11 mouse cellular contexts compared by ENCODE assay signal in genomic region chr6:135376248-135376647, GRCm38 (mm10).
"Had no signal": no experiment of that assay in that cellular context is flagged by ENCODE, and none has a peak within 500 bp of the region (broad histone marks: within the 10 kb centered on the region; RNA-seq: fewer than 3 reads in every experiment).

No protein-coding gene starts in this region.

- DNase-seq: kidney, adult 8-10 months; left cerebral cortex, postnatal 4 days; lung, adult 18-20 months; right cerebral cortex, postnatal 4 days; spleen, adult 18-20 months; thymus, adult 18-20 months; thymus, postnatal 14 days had no signal

- H3K4me2 ChIP-seq: limb, embryonic 13.5 days; midbrain, embryonic 12.5 days had no signal

- H3K9me3 ChIP-seq: limb, embryonic 13.5 days; midbrain, embryonic 12.5 days had no signal

- H3K27ac ChIP-seq: limb, embryonic 13.5 days; liver, embryonic 14.5 days; midbrain, embryonic 12.5 days had no signal

- H3K36me3 ChIP-seq: midbrain, embryonic 12.5 days had no signal

- H3K9ac ChIP-seq: limb, embryonic 13.5 days; liver, embryonic 14.5 days; midbrain, embryonic 12.5 days had no signal

- H3K4me3 ChIP-seq: limb, embryonic 13.5 days; midbrain, embryonic 12.5 days; myocyte had no signal
